Mouse (Mus musculus) monocyte, adult 2 months (primary cell): ENCODE measurements around the gene Fmc1.

Experiments used
- DNase-seq, 2 experiments: peaks; one replicate each; pipeline ENCODE4 v3.0.0; 2022; ENCODE audit warnings: low spot score in 2 of 2, low read depth in 1 of 2

Gene Fmc1

GRCm38 (mm10) chr6:38551989-38552635, 18.8 kb downstream of the Fmc1 start:
- DNase-seq, result peak; percentile 96 to 97

DNA sequence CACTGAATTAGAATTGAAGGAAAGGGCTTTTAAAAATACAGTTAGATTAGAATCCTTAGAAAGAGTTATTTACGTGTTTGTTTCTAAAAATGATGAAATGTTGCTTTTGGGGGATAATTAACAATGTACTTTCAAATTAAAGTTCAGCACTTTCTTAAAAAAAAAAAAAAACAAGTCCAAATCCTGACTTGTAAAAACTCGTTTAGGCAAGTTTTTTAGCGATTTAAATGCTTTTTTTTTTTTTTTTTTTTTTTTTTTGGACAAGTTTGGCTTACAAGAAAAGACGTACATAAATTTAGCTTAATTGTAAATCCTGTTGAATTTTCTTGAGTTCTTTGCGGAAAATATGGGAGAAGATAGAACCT, 19.3 kb downstream of the Fmc1 start:
- no peak for DNase-seq

- no peak for DNase-seq
Observed at GRCm38 (mm10) chr6:38576096-38576495, 42.8 kb downstream of the Fmc1 start.

DNA sequence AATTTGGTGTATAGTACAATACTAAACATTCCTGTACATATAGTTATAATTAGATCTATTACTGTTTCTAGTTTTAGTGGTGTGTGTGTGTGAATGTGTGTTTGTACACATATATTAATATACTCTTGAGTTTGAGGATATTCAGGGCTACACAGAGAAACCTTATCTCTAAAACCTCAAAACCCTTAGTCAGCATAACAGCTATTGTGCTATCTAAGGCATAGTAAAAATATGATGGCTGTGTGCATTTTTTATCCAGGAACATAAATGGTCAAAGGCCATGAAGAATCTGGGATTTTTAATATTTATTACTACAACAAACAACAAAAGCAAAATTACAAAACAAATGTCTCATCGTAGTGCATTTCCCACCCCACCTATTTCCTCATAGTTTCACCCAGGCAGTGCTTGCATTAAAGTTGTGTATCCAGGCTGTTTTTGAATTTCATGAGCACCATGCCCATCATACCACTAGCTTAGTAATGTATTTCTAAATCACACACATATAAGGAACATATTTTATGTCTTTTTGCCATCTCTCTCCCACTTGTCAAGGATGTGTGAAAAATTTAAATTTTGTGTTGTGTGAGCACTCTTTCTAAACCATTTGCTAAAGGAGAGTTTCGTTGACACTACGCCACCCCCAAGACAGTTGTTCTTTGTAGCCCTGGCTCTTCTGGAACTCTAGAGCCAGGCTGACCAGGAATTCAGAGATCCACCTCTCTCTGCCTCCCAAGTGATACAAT, 47.0 kb downstream of the Fmc1 start:
- no peak for DNase-seq

DNA sequence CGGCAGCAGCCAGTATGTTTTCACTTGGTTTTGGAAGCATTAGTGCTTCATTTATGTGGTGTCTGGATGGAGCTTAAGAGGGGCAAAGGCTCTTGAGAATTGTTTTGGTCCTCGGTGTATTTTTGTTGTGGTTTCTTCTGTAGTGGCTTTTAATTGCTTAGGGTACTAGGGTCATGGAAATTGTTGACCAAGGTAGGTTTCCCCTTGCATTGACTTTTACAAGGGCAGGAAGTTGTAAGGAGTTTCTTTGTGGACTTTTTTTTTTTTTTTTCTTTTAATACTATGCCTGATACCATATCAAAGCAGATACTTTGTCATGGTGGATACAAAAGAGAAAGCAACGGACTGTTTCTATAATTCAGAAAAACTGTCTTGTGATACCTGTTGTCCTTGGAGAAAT, 48.4 kb downstream of the Fmc1 start:
- DNase-seq, result no peak
